Mouse (Mus musculus) right cerebral cortex, postnatal 36 days (tissue): Measurements from ENCODE around the gene Mrc2.

Experiments used
- DNase-seq, 2 experiments: peaks; one replicate each; pipeline ENCODE4 v3.0.0; 2022; ENCODE audit warnings: low spot score in 2 of 2, mixed read lengths in 1 of 2

Gene Mrc2

GRCm38 (mm10) chr11:105292124-105293071 lies at the start of gene Mrc2:
Gene Mrc2, plus strand, starts transcription at chr11:105292643.
- no peak for DNase-seq

- peak in 1 of 2 experiments; percentile 18 for DNase-seq
Measured at GRCm38 (mm10) chr11:105246369-105246768, 46.1 kb upstream of the Mrc2 start.

DNA sequence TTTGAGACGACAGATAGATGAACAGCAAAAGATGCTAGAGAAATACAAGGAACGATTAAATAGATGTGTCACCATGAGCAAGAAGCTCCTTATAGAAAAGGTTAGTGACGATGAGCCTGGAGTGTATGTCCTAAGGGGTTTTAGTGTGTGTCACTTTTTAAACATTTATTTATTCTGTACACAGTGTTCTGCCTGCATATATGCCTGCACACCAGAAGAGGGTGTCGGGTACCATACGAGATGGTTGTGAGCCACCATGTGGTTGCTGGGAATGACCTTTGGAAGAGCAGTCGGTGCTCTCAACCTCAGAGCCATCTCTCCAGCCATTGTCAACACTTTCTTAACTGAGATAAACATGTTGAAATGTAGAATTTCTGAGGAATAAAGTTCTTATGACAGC lies 45.7 kb upstream of the Mrc2 start:
- DNase-seq: no peak

GRCm38 (mm10) chr11:105247321-105247720 lies 45.1 kb upstream of the Mrc2 start:
- no peak for DNase-seq

DNA sequence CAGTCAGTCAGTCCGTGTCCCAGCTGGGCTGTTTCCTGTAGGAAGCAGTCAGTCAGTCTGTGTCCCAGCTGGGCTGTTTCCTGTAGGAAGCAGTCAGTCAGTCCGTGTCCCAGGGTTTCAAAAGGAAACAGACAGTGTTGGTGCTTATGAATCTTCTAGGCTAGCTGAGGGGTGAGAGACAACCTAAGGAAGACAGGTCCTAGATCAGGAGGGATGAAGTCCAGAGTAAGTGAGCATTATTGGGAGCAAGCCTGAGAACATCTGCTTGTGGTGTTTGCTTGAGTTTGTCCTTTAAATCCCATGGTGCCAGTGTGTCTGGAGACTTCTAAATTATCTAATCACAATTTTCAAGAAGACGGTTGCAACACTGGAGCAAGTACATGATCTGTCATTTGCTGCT lies 32.7 kb upstream of the Mrc2 start:
- DNase-seq: no peak

GRCm38 (mm10) chr11:105261116-105261515 lies 31.3 kb upstream of the Mrc2 start:
- DNase-seq: no peak

DNA sequence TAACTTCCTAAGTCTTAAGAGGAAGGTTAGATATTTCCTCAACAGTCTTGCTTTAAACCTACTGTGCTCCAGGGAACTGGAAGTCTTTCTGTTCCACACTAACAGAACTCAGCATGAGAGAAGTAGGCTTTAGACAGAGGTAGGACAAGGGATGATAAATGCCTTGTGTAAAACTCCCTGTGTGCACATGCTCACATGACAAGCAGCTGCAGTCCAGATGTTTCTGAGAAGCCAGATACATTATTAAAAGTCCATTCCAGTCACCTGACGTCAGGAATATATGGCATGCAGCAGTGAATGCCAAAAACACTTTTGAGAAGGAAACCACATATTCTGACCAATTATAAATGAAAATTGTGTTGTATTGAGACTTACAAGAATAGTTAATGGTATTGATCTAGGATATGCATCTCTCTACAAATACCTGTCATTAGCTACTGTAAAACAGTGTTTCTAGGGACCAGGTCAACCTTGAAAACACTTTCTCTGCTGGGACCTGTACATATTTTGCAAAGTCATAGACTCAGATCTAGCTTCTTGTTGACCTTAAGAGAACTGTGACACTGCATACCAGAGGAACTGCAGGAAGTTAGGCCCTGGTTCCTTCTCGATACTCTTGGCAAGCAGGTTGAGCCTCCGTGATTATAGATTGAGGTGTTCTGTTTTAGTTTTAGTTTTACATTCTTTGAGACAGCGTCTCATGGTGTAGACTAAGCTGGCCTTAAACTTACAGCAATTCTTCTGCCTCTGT lies 30.7 kb upstream of the Mrc2 start:
- no peak for DNase-seq

DNA sequence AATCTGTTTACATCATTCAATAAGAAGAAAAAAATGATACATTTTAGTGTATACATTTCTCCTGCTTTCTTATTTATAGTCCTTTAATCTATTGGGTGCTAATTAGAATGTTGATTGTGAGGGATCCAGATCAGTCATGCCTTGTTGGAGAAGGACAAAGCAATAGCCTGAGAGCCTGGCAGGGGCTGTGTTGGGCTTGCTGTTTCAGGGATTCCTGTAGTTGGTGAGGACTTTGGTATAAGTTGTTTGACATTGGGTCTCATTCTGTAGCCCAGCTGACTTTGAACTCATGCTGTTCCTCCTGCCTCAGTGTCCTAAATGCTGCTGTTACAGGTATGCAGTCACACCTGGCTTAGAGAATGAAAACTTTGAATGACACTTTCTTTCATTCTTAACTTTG lies 27.9 kb upstream of the Mrc2 start:
- no peak for DNase-seq

GRCm38 (mm10) chr11:105264988-105265387 lies 27.5 kb upstream of the Mrc2 start:
- DNase-seq: no peak

DNA sequence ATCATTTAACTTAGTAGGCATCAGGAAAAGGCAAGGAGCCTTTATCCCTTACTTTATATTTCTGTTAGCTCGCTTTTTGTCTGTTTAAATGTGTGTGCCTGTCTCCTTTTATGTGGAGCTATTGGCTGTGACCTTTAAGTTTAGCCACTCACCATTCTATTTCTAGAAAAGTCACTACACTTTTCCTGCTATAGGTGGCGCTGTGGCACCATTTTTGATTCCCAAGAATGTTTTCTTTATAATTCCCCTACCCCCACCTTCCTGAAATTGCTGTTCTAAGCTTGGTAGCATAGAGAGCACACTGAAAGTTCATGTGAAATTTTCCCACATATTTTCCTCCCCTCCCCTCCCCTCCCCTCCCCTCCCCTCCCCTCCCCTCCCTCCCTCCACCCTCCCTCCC lies 22.3 kb upstream of the Mrc2 start:
- no peak for DNase-seq

DNA sequence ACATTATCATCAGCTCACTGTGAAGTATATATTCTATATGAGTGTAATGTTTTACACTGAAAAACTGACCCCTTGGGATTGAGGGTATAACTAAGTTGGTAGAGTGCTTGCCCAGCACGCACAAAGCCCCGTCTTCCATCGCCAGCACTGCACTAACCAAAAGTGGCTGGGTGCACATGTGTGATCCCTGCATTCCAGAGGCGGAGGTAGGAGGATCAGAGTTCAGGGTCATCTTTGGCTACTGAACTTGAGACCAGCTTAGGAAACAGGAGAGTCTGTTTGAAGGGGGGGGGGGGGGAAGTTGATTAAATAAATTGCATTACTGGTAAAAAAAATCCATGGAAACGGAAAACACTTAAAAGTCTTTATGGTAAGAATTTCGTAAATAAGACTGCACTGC lies 12.0 kb upstream of the Mrc2 start:
- no peak for DNase-seq

DNA sequence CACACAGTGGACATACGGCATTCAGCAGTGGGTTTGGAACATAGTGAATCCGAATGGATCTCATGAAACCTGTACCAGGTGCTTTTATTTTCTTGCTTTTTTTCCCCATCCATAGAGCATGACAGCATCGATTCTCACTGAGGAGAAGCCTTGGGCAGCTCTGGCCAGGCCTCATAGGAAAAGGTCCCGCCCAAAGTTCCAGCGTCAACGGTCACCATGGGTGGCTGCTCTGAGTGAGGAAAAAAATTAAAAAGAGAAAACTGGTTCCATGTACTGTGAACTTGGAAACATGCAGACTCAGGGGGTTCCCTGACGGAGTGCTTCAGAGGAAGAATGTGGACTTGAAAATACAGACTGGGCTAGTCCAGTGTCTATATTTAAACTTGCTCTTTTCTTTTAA lies 11.2 kb upstream of the Mrc2 start:
- DNase-seq: no peak

- DNase-seq: no peak
Measured at GRCm38 (mm10) chr11:105281763-105282459, 10.5 kb upstream of the Mrc2 start.

GRCm38 (mm10) chr11:105282460-105282859 lies 10.0 kb upstream of the Mrc2 start:
- no peak for DNase-seq

- no peak for DNase-seq
Measured at GRCm38 (mm10) chr11:105283016-105283415, 9.4 kb upstream of the Mrc2 start.

- DNase-seq: no peak
Measured at GRCm38 (mm10) chr11:105285720-105286119, 6.7 kb upstream of the Mrc2 start.

DNA sequence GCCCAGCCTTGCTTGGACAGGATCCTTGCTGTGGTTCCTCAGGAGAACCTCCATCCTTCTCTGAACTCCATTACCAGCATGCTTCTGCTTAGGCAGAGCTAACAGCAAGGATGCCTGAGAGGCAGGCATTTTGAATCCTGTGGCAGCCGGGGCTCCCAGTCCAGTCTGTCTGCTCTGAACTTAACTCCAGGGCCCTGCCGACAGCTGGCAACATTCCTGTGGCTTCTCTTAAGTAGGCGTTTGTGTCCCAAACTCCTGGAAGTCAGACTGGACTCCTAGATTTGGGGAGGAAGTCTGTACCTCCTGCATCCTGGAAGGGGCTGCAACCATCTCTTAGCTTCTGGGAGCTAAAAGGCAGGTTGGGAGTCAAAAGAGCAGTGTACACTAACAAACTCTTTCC lies 3.0 kb upstream of the Mrc2 start:
- DNase-seq: no peak

GRCm38 (mm10) chr11:105291681-105292123 lies 741 bp upstream of the Mrc2 start:
- DNase-seq: no peak

DNA sequence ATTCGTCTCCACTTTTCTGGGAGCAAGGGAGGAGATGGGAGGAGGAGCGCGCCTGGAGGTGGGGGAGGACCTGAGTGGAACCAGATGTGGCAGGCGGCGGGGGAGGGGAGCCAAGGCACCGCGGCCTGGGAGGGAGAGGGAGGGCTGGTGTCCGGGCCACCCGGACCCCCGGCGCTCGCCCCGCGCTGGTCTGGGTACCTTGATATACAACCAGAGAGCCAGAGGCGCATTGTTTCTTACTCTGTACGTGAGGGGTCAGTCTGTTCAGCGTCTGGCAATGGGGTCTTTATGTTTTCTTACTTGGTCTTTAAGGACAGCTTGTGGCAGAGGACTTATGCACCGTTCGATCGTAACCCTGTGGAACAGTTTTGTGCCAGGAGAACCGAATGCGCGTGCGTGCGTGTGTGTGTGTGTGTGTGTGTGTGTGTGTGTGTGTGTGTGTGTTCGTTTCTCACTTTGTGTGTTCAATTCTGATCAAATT lies 698 bp downstream of the Mrc2 start:
- no peak for DNase-seq

- no peak for DNase-seq
Measured at GRCm38 (mm10) chr11:105293901-105294494, 1.6 kb downstream of the Mrc2 start.

DNA sequence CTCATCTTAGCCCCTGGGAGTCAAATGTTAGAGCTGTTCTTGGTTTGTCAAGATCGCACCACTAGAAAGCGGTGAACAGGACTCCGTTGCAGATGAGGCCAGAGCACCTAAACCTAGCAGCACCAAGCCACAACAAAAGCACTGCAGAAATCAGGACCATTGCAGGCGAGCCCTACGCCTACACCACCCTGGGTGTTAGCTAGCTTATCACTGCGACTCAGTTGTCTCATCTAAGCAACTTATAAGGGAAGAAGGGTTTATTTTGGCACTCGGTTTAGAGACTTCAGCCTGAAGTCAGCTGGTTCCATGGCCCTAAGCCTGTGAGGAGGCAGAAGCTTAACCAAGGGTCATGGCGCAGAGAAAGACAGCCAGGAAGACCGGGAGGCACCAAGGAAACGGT lies 3.6 kb downstream of the Mrc2 start:
- DNase-seq: no peak

DNA sequence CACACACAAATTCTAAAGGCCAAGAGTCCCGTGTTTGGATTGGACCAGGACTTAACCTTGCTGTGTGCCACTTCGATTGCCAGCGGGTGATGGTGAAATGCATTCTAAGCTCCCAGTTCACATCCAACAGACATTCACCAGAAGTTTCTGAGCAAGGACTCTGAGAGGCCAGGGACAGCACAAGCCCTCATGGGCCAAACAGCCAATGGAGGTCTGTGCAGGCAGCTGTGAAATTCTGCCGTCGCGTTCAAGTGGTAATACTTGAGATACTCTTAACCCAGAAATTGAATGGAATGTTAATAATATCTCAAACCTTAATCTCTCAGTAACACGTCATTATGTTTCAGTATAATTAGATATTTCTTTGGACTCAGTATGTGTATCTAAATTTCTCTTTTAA lies 17.8 kb downstream of the Mrc2 start:
- DNase-seq: no peak
